Mouse (Mus musculus) heart, adult 2 months (tissue): ENCODE results near the gene Gps1. TPM values are rescaled to one million over a fixed set of nuclear protein-coding genes. Genes with fewer than 3 reads are reported as not detected.
A peak's percentile ranks its signal among the peaks of the same experiment; 100 is the strongest.

Experiments used
- DNase-seq, 2 experiments: peaks; one replicate each; pipeline ENCODE4 v3.0.0; 2021
- H3K27ac ChIP-seq: fragments of 200-600 bp; 2 replicates; pipeline ENCODE4 v1.8.1; 2022
- H3K27me3 ChIP-seq: fragments of 200-500 bp; 2 replicates; pipeline ENCODE4 v1.6.1; 2012; ENCODE audit warnings: mild to moderate bottlenecking, low read length, inconsistent platforms, mixed read lengths; ENCODE audit not compliant: control insufficient read depth, insufficient read depth
- H3K36me3 ChIP-seq: fragments of 200-500 bp; 2 replicates; pipeline ENCODE4 v1.6.1; 2012; ENCODE audit warnings: low read length, inconsistent platforms; ENCODE audit not compliant: control insufficient read depth, insufficient read depth
- H3K4me1 ChIP-seq: fragments of 200-500 bp; 2 replicates; pipeline ENCODE4 v1.6.1; 2011; ENCODE audit warnings: low read length; ENCODE audit not compliant: control insufficient read depth, insufficient read depth
- H3K4me3 ChIP-seq: fragments of 200-600 bp; 2 replicates; pipeline ENCODE4 v1.8.1; 2022
- H3K79me2 ChIP-seq: fragments of 200-500 bp; replicated peaks from 2 replicates; pipeline ENCODE4 v1.6.1; 2012; ENCODE audit warnings: mild to moderate bottlenecking, inconsistent platforms, low read length, moderate library complexity, mixed read lengths; ENCODE audit not compliant: control insufficient read depth, insufficient read depth
- H3K9ac ChIP-seq: fragments of 200-500 bp; 2 replicates; pipeline ENCODE4 v1.6.1; 2012; ENCODE audit warnings: low read depth, mild to moderate bottlenecking, control low read depth, inconsistent platforms, low read length, mixed read lengths
- CTCF ChIP-seq: fragments of 200-600 bp; IDR thresholded peaks from 2 replicates; pipeline ENCODE4 v1.8.1; 2022; ENCODE audit warnings: antibody characterized with exemption, mild to moderate bottlenecking, moderate library complexity
- EP300 ChIP-seq: fragments of 200-500 bp; IDR thresholded peaks from 2 replicates; pipeline ENCODE4 v1.6.1; 2011; ENCODE audit warnings: low read depth, low read length, control low read depth; ENCODE audit not compliant: insufficient read depth
- POLR2A ChIP-seq: fragments of 200-500 bp; IDR thresholded peaks from 2 replicates; pipeline ENCODE4 v1.6.1; 2011; ENCODE audit warnings: mild to moderate bottlenecking, low read depth, low read length, control low read depth; ENCODE audit not compliant: insufficient read depth
- WGBS: fragments of 180-500 bp; shearing (Covaris S2); methylation state at CpG from one replicate; pipeline ENCODE4 v1.1.7; 2018; 5-methylcytosine and 5-hydroxymethylcytosine counted together
- intact Hi-C: fragments of 180-260 bp; cut with DNase I; formaldehyde crosslinking; loops from one replicate; pipeline ENCODE4 v1.15.1; 2025
- long read RNA-seq: library from polyadenylated mRNA; stranded (forward); transcript quantifications from one replicate; pipeline ENCODE4 v2.0.0, GENCODE M21; 2021
- polyA plus RNA-seq: library from polyadenylated mRNA; depleted of rRNA; stranded (reverse); fragments of >200 nt; gene quantifications from 2 replicates; pipeline ENCODE4 v1.2.3, GENCODE M21; 2012; rRNA removed
- total RNA-seq, 2 experiments: library from RNA; stranded (reverse); gene quantifications; 2 replicates each; pipeline ENCODE4 v1.2.3; 2021

The Gps1 gene
- total RNA-seq = 10 to 100 TPM; 54.4 to 55.8 TPM
- 85.9 and 129 TPM in 2 replicates for polyA plus RNA-seq
- long read RNA-seq, transcript Gps1-207 (14 exons, 2,000 nt) = minor isoform, 5 of 77 reads
- long read RNA-seq, transcript Gps1-208 (14 exons, 1,843 nt) = minor isoform, 6 of 77 reads
- long read RNA-seq, transcript Gps1-201 (13 exons, 1,925 nt) = minor isoform, 5 of 77 reads
- long read RNA-seq, transcript Gps1-202 (14 exons, 1,827 nt) = major isoform, 58 of 77 reads
- long read RNA-seq, partial matches to known transcripts = 2 of 77 reads
- long read RNA-seq, other reads (novel, unspliced or antisense) = 1 of 77 reads

DNA sequence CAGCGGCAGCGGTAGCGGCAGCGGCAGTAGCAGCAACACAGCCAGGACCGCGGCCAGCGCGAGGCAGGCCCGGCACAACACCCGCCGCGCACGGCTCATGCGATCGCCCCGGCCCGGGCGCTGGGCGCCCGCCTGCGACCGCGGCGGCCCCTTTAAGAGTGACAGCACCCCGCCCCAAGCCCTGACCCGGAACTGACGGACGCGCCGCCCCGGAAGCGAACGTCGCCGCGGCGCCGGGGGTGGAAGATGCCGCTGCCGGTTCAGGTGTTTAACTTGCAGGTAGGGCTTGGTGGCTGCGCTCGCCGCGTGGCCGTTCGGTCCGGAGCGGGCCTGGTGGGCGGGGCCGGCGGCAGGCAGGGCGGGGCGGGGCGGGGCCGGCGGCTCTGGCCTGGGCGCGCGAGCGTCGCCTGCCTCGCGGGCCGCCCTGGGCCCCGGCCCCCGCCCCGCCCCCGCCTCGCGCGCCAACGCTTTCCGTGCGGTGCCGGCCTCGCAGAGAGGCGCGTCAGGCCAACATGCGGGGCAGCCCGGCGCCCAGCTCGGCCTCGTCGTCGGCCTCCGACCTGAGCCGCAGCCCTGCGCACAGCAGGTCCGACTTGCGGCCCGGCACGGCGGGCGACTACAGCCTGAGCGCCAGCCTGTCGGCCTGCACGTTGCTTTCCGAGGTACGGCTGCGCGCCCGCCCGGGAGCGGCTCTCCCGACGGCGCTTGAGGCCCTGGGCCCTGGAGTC is at the start of gene Gps1, which contains the start of gene Rfng:
Gps1 (plus strand) TSS at position 209 of the 728 bp plus-strand sequence.
Rfng (minus strand) TSS at position 144 of the 728 bp plus-strand sequence.
- H3K4me1 ChIP-seq = peaks cover 7% of the 10 kb centered on the region
- H3K36me3 ChIP-seq = no peaks in the 10 kb centered on the region
- H3K9ac ChIP-seq = peak within 1 kb of the TSS; percentile 99
- peak; percentile 90 to 92 for DNase-seq
- intact Hi-C loops = no loop called here
- TF ChIP-seq POLR2A = no peak
- no peak for TF ChIP-seq CTCF
- no peak for TF ChIP-seq EP300
- H3K4me3 ChIP-seq = peak within 1 kb of the TSS; percentile 77
- H3K79me2 ChIP-seq = peaks cover 2% of the 10 kb centered on the region; the same call in 1 of the 2 replicates
- no peaks in the 10 kb centered on the region for H3K27me3 ChIP-seq
- peak within 1 kb of the TSS; percentile 88 for H3K27ac ChIP-seq
- under 1% methylated on average over 86 of the region's 107 CpGs for WGBS

GRCm38 (mm10) chr11:120736424-120736823 is 47.6 kb upstream of the Gps1 start:
- WGBS = 69% methylated on average over 6 of the region's 6 CpGs
- TF ChIP-seq CTCF = no peak
- no peak for TF ChIP-seq EP300
- TF ChIP-seq POLR2A = no peak
- no peaks in the 10 kb centered on the region for H3K79me2 ChIP-seq

GRCm38 (mm10) chr11:120740981-120741380 is 43.1 kb upstream of the Gps1 start:
- no peak for DNase-seq
- TF ChIP-seq POLR2A (no peak), EP300 (no peak), CTCF (no peak)
- Histone ChIP-seq H3K27ac (no peak overlapping the region), H3K9ac (no peak overlapping the region), H3K4me1 (no peaks in the 10 kb centered on the region), H3K4me3 (no peak overlapping the region), H3K79me2 (no peaks in the 10 kb centered on the region), H3K36me3 (no peaks in the 10 kb centered on the region), H3K27me3 (no peaks in the 10 kb centered on the region)
- intact Hi-C loops = no loop called here
- 81% methylated on average over 5 of the region's 5 CpGs for WGBS

More at GRCm38 (mm10) chr11:120736424-120736823, 47.6 kb upstream of the Gps1 start:
- no peak overlapping the region for H3K9ac ChIP-seq
- H3K27me3 ChIP-seq = no peaks in the 10 kb centered on the region
- intact Hi-C loops = no loop called here
- peaks cover 14% of the 10 kb centered on the region for H3K4me1 ChIP-seq
- H3K36me3 ChIP-seq = no peaks in the 10 kb centered on the region
- no peak overlapping the region for H3K4me3 ChIP-seq
- DNase-seq = no peak
- H3K27ac ChIP-seq = no peak overlapping the region

DNA sequence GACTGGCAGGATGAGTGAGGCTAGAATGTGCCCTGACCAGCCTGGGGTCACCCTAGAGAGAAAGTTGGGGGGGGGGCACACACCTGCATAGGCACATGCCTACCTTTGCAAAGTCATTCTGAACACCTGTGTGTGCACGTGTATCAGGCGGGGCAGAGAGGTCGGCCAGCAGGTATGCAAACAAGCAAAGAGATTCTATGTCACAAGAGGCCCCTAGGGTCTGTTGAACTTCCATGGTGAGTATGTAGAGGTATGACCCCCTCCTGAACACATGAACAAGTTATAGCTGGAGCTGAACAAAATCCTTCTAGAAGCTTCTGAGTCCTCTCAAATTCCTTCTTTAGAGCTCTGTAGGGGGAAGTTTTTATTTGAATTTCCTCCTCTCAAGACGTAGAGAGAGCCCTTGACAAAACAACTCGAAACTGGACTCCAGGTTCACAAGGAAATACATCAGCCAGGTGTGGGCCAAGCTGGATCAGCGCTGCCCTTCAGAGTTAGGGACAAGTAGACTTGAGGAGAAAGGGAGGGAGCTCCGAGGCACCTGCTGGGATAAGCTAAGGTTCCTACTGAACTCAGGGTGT is 39.9 kb upstream of the Gps1 start:
- H3K4me1 ChIP-seq = peaks cover 7% of the 10 kb centered on the region
- intact Hi-C loops = no loop called here
- no peak overlapping the region for H3K27ac ChIP-seq
- 80% methylated on average over 7 of the region's 7 CpGs for WGBS
- no peak overlapping the region for H3K4me3 ChIP-seq
- H3K9ac ChIP-seq = no peak overlapping the region
- no peaks in the 10 kb centered on the region for H3K27me3 ChIP-seq
- no peak for DNase-seq
- TF ChIP-seq EP300 (no peak), POLR2A (no peak), CTCF (no peak)
- peaks cover 3% of the 10 kb centered on the region; the same call in 1 of the 2 replicates for H3K36me3 ChIP-seq
- H3K79me2 ChIP-seq = no peaks in the 10 kb centered on the region

DNA sequence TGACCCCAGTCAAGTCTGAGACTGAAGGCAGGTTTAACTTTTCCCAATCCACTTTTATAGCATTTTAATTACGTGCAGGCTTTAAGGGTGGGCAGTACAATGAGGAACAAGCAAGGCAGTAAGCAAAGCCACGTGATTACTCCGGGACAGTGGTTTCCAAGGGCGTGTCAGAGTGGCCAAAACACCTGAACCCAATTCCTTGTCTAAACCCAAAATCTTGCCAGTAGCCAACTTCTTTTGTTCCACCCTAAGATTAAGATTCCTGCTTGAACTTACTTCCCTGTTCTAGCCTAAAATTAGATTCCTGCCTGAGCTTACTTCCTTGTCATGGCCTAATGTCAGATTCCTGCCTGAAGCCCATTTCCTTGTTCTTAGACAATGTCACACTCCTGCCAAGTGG is 36.1 kb upstream of the Gps1 start:
- TF ChIP-seq EP300 = peak; percentile 43; the same call in 1 of the 2 replicates
- no peak for TF ChIP-seq POLR2A
- no peak for TF ChIP-seq CTCF
- Histone ChIP-seq H3K4me1 (peaks cover 7% of the 10 kb centered on the region), H3K79me2 (no peaks in the 10 kb centered on the region), H3K27ac (peak overlapping the region; percentile 49), H3K36me3 (peaks cover 3% of the 10 kb centered on the region; the same call in 1 of the 2 replicates), H3K27me3 (no peaks in the 10 kb centered on the region), H3K9ac (no peak overlapping the region), H3K4me3 (no peak overlapping the region)
- no peak for DNase-seq
- intact Hi-C loops = no loop called here
- 47% methylated on average over 4 of the region's 4 CpGs for WGBS

DNA sequence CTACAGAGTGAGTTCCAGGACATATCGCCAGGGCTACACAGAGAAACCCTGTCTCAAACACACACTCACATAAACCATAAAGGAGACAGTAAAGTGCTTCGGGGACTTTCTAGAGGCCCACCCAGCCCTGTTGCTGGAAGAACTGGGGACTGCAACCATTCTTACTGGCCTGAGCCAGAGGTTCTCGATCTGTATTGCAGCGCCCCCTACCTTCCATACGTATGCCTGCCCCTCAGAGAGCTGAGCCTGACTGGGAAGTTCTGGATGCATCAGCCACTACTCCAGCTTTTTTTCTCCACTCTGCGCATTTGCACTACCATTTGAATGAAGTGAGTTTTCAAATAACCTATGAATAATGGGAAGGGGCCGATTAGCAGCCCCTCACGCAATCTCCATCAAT is 34.6 kb upstream of the Gps1 start:
- Histone ChIP-seq H3K27ac (no peak overlapping the region), H3K4me3 (no peak overlapping the region), H3K79me2 (no peaks in the 10 kb centered on the region), H3K4me1 (peaks cover 7% of the 10 kb centered on the region), H3K9ac (no peak overlapping the region), H3K27me3 (no peaks in the 10 kb centered on the region), H3K36me3 (peaks cover 3% of the 10 kb centered on the region; the same call in 1 of the 2 replicates)
- TF ChIP-seq POLR2A = no peak
- 0 out of 2 replicates have a peak, but pooled peaks have one; percentile 49 for TF ChIP-seq EP300
- TF ChIP-seq CTCF = peak; percentile 71
- DNase-seq = peak in 1 of 2 experiments; percentile 44
- 61% methylated on average over 8 of the region's 8 CpGs for WGBS
- intact Hi-C loops = no loop called here
